Mouse (Mus musculus): Measurements from ENCODE around the gene Zfp865.
"Not testable (repeated sequence)": the region's sequence is repeated elsewhere in the genome, so short reads cannot be mapped to it uniquely, and the experiment has no call there.

The Zfp865 gene

GRCm38 (mm10) chr7:5051193-5052192 lies 31.3 kb downstream of the Zfp865 start, which contains the start of gene Zfp580:
TSS of gene Zfp580 (plus strand) at chr7:5051538.
- DNase-seq (ENCODE audit: low spot score): peak; percentile 68

- DNase-seq (ENCODE audit: low spot score): no peak
Measured at GRCm38 (mm10) chr7:5052438-5052837, 32.3 kb downstream of the Zfp865 start.

GRCm38 (mm10) chr7:5052931-5053343 lies 32.8 kb downstream of the Zfp865 start:
- DNase-seq (ENCODE audit: low spot score): no peak

GRCm38 (mm10) chr7:5053456-5054179 lies 33.4 kb downstream of the Zfp865 start:
- DNase-seq (ENCODE audit: low spot score): no peak

- no peak for DNase-seq (ENCODE audit: low spot score)
Measured at GRCm38 (mm10) chr7:5056651-5057263, 36.6 kb downstream of the Zfp865 start.

- DNase-seq (ENCODE audit: low spot score): no peak
Measured at GRCm38 (mm10) chr7:5057381-5057780, 37.2 kb downstream of the Zfp865 start.

GRCm38 (mm10) chr7:5057804-5058203 lies 37.6 kb downstream of the Zfp865 start:
- DNase-seq (ENCODE audit: low spot score): no peak

GRCm38 (mm10) chr7:5058631-5059030 lies 38.5 kb downstream of the Zfp865 start:
- no peak for DNase-seq (ENCODE audit: low spot score)

GRCm38 (mm10) chr7:5059421-5059820 lies 39.2 kb downstream of the Zfp865 start:
- no peak for DNase-seq (ENCODE audit: low spot score)

GRCm38 (mm10) chr7:5060239-5060731 lies 40.1 kb downstream of the Zfp865 start:
- peak; percentile 73 for DNase-seq (ENCODE audit: low spot score)

GRCm38 (mm10) chr7:5060944-5061773 lies 41.0 kb downstream of the Zfp865 start:
- DNase-seq (ENCODE audit: low spot score): peak; percentile 97

GRCm38 (mm10) chr7:5061774-5062359 lies 41.7 kb downstream of the Zfp865 start, which contains the start of gene U2af2:
TSS of gene U2af2 (plus strand) at chr7:5062143.
- DNase-seq (ENCODE audit: low spot score): peak; percentile 97

- peak; percentile 91 for DNase-seq (ENCODE audit: low spot score)
Measured at GRCm38 (mm10) chr7:5062360-5063001, 42.3 kb downstream of the Zfp865 start.

- no peak for DNase-seq (ENCODE audit: low spot score)
Measured at GRCm38 (mm10) chr7:5064886-5065285, 44.7 kb downstream of the Zfp865 start.

GRCm38 (mm10) chr7:5073586-5073985 lies 53.4 kb downstream of the Zfp865 start:
- no peak for DNase-seq (ENCODE audit: low spot score)

GRCm38 (mm10) chr7:5074984-5075383 lies 54.8 kb downstream of the Zfp865 start:
- DNase-seq (ENCODE audit: low spot score): no peak

GRCm38 (mm10) chr7:5076931-5077330 lies 56.8 kb downstream of the Zfp865 start:
- no peak for DNase-seq (ENCODE audit: low spot score)

- DNase-seq (ENCODE audit: low spot score): not testable (repeated sequence)
Measured at GRCm38 (mm10) chr7:5079365-5080009, 59.3 kb downstream of the Zfp865 start.

- DNase-seq (ENCODE audit: low spot score): peak; percentile 95
Measured at GRCm38 (mm10) chr7:5080010-5080751, 60.0 kb downstream of the Zfp865 start, which contains the start of gene Epn1. TSS of gene Epn1 (plus strand) at chr7:5080235.

All from yolk sac, embryonic 10.5 days (tissue).